Mouse (Mus musculus): ENCODE measurements around the gene Lypd6.

Gene Lypd6

DNA sequence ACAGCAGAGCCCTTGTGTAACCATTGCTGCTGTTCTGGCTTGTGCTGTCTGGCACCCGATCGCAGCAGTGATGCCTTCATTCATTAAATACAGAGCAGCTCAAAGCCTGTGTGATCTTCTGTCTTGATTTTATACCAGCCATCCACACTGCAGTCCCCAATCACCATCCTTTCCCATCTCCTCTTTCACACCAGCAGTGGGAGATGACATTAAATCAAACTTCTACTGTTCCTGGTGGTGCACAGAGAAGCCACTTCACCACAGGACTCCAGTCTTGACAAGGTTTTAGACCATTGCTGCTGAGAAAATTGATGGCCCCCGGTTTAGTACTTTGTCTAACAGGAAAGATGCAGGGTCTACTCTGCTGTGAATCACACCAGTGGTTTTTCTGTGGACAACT is 44.9 kb downstream of the Lypd6 start:
- no peak for DNase-seq

DNA sequence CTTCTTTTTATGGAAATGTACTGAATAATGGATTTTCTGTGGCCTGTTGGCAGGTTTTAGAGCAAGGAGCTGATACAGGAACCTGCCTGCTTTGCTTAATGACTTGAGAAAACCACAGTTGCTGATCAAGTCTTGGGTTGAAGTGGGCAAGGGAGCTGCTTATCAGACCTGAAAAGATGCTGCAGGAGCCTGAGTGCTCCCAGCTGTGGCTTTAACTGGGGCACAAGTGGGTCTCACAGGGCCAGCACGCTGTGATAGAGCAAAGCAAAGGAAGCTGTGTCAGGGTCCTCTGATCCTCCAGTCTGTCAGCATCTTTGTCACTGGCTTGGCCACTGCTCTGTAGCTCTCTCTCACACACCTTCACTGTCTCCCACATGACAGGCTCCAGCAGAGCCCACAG is 45.4 kb downstream of the Lypd6 start:
- no peak for DNase-seq

DNA sequence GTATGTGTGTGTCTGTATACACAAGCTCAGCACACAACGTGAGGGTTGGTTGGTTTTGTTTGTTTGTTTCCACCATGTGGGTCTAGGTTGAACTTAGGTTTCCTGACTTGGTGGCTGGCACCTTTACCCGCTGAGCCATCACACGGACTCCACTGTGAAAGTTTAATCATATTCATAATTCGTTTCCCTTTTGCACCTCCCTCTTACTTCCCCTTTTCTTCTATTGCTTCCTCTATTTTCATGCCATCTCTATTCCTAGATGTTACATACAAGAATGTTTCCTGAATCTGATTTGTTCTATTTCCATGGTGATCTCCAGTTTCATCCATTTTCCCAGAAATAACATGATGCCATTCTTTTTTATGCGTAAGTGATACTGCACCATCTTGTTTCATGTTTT is 46.2 kb downstream of the Lypd6 start:
- no peak for DNase-seq

DNA sequence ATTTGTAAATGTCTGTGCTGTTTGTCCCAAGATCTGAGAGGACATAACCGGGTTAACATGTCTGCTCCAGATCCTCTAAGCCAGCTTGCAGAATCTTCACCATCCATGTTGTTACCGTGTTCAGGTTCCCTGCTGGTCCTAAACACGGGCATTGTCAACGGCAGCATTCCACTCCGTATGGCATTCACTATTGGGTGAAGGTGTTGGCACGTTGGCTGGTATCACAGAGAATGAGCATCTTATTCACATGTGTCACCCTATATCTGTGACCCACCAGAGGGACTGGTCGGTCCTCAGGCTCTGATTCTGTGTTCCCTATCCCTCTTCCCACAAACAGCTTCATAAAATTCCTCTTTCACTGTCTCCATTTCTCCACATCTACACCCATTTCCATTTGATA is 52.9 kb downstream of the Lypd6 start:
- DNase-seq, result no peak

DNA sequence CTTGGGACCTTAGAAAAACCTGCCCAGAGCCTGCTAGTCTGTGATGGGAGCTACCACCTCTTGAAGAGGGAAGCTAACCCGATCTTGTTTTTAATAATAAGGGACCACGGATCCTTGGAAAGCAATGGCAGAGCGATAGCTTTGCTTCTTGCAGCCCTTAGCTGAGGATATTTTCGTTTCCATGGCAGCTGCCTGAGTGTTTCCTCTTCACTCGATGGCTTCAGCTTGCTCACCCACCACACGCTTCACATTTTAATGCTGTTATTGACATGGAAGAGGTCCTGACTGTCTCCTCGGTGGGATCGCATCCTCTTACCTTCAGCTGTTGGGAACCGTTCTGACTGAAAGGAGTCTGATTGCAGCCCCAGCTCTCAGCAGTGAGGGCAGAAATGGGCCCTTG is 54.6 kb downstream of the Lypd6 start:
- DNase-seq, result no peak

DNA sequence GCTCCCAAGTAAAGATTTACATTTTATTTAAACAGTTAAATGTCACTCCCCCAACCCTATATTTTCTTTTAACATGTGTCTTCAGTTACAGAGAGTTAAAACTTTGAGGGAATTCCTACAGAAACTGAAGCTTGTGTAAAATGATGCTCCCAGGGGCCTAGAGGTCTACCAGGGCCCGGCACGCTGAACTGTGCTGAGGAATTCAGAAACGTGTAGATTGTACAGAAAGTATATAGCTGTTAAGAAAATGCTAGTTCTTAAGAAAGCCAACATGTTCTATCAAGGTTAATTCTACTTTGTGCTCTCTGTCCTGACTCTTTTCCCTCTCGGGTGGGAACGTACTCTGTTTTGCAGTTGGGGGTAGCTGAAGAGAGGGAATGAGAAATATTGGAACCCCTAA is 57.1 kb downstream of the Lypd6 start:
- no peak for DNase-seq

DNA sequence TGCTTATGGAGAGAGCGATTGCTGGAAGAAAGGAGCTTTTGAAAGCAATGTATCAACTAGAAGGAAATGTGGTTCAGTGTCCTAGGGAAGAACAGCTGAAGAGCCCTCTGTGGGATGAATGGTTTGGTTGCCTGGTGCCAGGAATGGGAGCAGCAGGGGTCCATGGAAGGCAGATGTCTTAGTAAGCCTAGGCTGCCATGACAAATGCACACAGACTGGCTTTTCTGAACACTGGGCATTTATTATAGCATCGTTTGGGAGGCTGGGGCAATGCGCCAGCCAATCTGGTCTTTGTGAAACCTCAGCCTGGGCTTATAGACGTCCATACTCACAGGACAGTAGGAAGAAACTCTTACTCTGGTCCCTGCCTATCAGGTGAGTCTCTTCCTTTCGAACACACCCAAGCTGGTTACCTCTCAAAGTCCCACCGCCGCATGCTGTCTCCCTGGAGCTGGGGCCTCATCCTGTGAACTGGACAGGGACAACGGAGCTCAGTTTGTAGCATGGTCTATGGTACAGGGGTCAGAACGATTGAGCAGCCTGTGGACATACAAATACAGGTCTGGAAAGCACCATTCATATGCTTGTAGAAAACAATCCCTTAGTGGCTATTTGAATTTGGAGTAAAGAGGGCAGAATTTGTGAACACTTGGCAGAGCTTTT is 61.4 kb downstream of the Lypd6 start:
- DNase-seq, result no peak

DNA sequence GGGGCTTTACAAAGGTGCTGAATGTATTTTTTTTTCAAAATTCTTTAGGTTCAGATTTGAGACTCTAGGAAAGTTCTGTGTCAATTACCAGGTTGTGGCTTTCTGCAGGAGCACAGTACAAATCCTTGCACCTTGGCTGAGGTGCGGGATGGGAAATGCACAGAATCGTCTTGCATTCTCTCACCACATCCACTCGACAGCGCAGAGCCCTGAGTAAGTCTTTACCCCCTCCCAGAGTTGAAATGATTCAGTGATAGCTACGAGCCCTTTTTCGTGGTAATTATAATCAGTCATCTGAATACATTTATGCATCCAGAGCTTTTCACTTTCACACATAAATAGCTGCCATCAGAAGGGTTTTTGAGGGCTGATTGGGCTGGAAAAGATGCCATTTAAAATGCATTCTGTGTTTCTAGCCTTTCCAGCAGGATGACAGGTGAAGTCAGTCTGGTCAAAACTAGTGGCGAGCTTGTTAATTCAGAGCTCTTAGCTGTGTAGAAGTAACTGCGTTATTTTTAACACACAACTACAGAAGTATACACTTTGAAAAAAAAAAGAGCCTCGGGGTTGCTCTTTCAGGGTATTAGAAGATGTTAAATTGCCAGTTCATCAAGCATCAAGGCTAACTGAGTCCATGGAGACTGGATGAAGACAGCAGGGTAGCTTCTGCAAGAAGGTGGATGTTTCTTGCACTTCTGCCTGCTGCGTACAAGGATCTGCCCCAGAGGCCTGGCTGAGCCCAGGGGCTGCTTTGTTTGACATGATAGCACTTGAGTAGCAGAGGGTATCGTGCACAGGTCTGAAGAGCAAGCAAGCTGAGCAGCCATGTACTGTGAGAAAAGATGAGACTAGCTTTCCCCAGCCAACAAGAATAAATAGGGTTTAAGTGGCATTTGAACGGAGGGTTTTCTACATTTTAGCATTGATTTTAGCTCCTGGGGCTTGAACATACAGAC is 62.4 kb downstream of the Lypd6 start:
- no peak for DNase-seq

DNA sequence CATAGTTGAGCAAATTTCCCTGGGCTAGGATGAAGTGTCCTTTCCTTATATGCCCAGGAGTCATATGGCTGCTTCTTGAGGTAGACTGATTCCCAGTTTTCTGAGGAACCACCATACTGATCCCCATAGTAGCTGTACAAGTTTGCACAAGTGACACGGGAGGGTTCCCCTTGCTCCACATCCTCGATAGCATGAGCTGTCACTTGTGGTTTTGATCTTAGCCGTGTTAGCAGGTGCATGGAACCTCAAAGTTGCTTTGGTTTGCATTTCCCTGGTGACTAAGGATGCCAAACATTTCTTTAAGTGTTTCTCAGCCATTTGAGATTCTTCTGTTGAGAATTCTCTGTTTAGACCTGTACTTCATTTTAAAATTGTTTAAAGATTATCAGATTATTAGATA is 64.4 kb downstream of the Lypd6 start:
- no peak for DNase-seq

DNA sequence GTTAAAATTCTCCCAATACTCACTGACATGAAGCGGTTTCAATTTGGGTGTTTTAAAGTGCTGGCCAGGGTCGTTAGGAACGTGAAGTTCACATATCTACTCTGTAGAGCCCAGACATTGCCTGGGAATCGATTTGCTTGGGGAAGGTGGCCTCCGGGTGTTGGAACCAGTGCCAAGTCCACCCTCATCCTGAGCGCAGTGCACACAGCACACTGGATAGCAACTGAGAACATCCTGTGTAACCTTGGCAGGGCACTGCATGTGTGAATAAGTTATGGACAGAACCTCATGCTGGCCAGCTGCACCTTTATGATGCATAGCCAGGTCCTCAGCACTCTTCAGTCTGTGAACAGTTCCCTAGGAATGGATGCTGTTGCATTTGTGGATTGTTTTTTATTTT is 77.4 kb downstream of the Lypd6 start:
- DNase-seq, result no peak

DNA sequence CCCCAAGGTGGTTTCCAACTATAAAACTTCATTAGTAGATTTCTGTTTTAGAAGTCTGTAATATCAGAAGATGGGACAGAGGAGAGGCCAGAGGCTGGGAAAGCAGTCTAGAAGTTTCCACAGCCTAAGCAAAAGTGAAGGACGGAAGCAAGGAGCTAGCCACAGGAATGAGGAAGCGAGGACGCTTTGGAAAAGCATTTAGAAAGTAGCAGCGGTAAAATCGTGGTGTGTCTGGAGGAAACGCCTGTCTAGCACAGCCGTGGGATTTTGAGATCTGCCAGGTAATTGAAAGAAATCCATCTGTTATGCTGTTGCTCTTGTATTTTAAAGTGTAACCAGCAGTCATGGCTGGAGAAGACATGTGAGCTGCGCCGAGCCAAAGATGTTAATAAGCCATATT is 81.1 kb downstream of the Lypd6 start:
- DNase-seq, result no peak

DNA sequence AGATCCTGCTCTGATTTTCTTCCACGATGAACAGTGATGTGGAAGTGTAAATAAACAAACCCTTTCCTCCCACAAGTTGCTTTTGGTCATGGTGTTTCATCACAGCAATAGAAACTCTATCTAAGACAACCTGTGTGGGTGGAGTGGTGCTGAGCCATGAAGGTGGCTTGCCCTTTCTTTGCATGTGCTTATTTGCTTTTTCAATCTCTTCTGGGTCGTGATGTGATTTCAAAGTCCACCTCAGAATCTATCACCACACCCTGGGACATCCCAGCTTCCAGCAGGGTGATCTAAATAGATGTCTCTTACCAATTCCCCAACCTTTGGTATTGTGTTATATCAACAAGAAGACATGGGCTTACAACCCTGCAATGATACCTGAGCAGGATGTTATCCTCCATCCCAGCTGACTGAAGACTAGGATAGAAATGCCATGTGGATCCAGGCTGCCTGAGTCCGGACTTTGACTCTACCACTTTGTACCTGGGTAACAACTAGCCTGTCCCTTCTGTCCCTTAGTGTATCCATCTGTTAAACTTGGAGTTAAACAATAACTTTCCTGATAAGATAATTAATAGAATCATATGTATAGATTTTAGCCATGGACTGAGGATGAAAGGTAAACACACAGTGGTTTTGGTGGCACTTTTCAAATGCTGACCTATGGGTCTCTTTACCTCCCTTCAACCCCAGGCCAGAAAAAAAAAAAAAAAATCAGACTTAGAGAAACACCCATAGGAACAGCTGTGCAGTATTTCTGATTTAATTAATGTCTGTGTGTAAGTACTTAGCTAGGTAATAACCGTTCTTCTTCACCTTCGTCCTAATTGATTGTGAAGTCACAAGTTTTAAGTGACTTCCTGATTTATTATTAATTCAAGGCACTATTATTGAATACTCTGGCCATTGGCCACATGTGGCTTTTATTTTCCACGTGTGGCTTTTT is 83.3 kb downstream of the Lypd6 start:
- no peak for DNase-seq

DNA sequence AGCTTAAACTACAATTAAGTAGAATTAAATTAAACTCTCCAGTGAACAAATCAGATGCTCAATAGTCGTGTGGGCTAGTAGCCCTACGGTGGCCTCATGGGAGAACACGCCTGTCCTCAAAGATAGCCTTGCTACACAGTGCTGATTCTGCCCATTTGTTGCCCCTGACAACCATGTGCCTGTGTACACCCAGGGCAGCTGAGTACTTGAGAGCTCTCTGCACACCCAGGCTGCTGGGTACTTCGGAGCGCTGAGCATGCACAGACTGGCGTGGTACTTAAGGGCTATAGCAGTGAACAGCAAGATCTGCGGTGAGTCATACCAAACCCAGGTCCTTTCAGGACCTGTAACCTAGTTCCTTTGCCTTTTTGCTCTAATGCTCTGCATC is 84.0 kb downstream of the Lypd6 start:
- no peak for DNase-seq

DNA sequence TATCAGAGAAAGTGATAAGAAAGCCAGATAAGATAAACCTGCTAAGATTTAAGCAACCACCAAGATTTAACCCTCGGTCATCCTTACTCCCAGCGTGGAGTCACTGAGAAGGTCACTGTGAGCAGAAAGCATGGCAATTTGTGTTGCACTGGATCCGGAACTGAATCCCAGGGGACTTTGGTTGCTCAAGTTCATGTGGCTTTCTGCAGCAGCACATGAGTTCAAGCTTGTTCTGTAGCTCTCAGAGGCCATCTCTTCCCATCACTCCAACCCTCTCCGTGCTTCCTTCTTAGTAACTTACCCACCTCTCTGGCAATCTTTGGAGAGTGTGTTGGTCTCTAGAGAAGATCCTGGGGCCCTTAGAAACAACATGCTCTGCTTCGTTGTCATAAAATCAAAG is 84.6 kb downstream of the Lypd6 start:
- no peak for DNase-seq

DNA sequence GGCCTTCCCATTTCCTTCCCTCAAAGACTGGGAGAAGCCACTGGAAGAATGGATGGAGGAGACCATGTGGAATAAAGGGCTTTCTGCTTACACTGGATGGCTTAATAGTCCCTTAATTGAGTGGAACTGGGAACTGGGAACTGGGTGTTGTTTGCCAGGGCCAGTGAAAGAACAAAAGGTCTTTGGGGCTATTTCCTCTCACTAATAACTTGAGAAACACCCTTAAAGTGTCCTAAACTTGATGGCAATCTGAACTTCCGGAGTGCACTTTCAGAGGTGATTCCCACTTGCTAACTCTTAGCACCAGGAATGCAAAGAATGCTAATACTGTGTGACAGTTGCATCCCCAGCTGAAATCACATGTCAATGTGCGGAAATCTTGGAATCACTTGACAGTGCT is 85.2 kb downstream of the Lypd6 start:
- DNase-seq, result no peak

DNA sequence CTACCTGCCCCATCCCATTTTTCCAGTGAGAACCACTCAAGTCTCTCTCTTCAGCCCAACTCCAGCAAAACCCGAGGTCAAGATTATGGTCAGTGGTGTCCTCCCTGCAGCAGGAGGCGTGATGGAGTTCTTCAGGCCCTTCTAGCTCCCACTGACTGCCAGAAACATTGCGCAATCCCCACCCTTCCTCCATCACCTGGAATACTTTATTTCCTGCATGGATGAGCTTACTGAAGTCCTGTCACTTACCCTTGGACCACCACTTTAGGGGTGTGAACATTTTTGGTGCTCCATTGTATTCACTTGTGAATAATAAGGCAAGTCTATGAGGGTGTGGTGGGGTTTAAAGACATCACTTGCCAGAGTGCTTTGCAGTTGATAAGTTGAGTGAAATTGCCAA is 85.7 kb downstream of the Lypd6 start:
- no peak for DNase-seq

DNA sequence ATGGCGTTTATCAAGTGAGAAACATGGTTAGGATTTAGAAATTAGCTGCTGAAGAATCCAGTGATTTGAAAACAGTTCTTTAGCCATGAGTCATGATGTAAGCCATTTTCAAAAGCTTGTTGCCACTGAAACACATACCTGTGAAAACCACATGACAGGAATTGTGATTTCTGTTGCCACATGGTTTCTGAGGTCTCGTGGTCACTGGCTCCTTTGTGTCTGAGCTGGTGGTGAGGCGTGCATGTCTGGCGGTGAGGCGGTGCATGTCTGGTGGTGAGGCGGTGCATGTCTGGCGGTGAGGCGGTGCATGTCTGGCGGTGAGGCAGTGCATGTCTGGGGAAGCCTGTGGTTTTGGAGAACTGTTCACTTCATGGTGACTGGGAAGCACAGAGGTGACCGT is 89.8 kb downstream of the Lypd6 start:
- no peak for DNase-seq

DNA sequence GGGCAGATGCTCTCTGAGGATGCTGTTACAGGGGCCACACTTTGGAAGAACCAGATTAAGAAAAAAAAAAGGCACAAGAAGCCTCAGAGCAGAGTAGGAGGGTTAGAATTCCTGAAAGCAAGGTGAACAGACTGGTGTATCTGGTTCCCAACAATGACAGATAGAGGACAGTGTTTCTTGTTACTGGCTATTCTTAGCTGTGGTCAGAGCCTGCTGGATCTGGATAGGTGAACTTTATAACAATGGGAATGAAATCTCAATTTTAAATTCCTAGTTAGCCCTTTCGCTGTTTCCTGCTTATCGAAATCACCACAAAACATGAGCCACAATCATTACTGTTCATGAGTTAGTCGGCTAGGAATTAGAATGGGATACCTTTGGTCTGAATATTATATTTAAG is 93.8 kb downstream of the Lypd6 start:
- DNase-seq, result no peak

DNA sequence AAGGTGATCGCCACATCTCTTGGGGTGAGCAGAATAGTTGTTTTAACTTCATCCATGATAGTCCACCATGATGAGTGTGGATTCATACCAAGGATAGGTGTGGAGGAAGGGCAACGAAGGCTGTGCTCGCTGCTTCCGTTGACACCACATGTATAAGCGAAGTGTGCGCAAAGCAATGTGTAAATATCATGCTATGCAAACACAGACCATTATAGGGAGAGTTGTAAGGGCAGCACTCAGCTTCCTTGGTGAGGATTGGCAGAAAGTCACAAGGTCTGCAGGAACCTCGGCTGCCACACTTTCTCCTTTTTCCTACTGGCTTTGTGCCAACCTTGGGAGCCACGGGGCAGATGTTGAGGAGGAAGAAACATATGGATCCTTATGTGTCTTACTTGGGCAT is 97.4 kb downstream of the Lypd6 start:
- DNase-seq, result no peak

DNA sequence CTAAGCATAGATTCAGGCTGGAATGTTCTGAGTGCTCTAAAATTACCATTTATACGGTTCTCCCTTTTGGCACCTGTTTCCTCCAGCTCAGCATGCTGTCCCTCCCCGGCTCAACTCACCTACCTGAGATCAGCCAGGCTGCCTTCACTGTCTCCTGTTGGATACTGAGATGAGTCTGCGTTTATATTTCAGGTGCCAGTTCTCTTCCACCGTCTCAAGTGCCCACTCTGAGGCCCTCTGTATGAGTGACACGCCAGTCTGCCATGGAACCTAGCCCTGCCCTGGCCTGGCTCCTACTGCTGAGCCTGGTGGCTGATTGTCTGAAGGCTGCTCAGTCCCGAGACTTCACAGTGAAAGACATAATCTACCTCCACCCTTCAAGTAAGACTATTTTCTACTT is 99.0 kb downstream of the Lypd6 start:
- DNase-seq, result no peak

DNA sequence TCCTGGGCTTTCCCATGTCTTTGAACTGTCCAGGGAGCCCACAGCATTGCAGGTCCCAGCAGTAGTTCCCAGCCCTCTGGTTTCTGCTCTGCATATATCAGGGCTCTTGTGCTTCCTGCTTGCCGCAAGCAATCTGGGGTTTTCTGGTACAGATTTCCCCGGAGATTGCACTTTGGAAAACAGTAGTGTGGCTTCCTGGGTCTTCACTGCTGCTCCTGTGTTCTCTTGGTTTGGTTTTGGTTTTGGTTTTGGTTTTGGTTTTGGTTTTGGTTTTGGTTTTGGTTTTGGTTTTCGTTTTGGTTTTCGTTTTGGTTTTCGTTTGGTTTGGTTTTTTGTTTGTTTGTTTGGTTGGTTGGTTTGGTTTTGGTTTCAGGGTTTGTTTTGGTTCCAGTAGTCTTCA is 99.9 kb downstream of the Lypd6 start:
- no peak for DNase-seq

DNA sequence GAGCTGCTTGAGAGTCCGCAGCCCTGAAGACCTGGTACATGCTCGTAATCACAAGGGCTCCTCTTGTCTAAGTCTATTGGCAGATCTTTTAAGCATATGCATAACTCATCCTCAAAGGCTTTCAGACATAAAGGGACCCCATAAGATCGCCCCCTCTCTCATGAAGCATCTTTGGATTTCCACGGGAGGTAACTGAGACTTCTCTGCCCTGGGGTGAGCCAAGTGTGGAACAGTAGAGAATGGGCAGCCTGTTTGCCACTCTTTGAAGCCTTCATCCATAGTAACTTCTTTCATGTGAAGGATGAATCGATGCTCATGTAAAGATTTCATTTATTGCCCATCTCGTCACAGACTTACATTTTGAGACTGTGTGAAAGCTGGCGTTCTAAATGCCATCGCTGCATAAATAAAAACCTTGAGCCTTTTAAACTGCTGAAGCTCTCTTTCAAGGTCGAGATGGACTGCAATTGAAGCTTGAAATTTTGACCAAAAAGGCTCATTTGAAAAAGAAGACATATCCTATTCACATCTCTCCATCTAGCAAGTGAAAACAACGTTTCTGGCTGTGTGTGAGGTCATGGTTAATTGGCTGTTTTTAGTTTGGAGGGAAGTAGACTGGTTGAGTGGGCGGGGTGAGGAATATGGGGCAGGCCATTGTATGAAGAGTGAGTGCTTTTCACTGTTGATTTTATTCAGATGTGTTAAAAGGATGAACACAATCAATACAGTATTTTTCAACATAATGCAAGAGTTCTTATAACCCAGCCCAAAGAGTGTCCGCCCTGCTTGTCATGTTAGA is 107.7 kb downstream of the Lypd6 start:
- no peak for DNase-seq

DNA sequence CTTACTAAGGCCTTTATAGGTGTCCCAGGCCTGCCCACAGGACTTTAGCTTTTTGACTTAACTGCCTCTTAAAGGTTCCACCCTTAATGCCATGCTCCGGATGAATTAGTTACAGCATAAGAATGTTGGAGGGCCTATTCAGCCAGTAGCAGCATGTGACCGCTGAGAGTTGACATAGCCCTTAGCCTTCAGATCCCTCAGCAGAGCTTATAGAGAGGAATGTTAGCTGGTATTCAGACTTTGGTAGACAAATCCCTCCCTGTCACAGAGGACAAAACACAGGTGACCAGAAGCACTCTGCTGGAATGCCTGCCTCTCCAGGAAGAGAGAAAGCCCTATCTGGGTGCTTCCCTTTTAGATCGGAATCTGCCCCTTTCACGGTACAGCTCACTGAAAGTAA is 109.5 kb downstream of the Lypd6 start:
- DNase-seq, result peak; percentile 10

Data from kidney, postnatal 14 days (tissue).